In genomic region chr9:55348664-55349063, GRCm38 (mm10) we compare ENCODE assay signal across 30 mouse cellular contexts. TPM values are rescaled to one million over a fixed set of nuclear protein-coding genes. Genes with fewer than 3 reads are reported as not detected.
"Had no signal": no experiment of that assay in that cellular context is flagged by ENCODE, and none has a peak within 500 bp of the region (broad histone marks: within the 10 kb centered on the region; RNA-seq: fewer than 3 reads in every experiment).

No protein-coding gene starts in this region.

- ATAC-seq: hindbrain, embryonic 16.5 days; inflammation-experienced regulatory T-cells, adult 6 months; intestine, embryonic 15.5 days; intestine, postnatal 0 days had no signal

- H3K27me3 ChIP-seq: heart, embryonic 12.5 days; intestine, embryonic 15.5 days; limb, embryonic 12.5 days; liver, embryonic 13.5 days; liver, embryonic 15.5 days had no signal

- H3K36me3 ChIP-seq: heart, embryonic 10.5 days; heart, embryonic 12.5 days; hindbrain, embryonic 10.5 days; hindbrain, embryonic 12.5 days; intestine, embryonic 15.5 days; limb, embryonic 10.5 days; limb, embryonic 12.5 days; liver, embryonic 13.5 days; liver, embryonic 15.5 days had no signal

- H3K9me3 ChIP-seq: heart, embryonic 10.5 days; heart, embryonic 12.5 days; hindbrain, embryonic 10.5 days; hindbrain, embryonic 12.5 days; intestine, embryonic 15.5 days; limb, embryonic 10.5 days; limb, embryonic 12.5 days; liver, embryonic 13.5 days; liver, embryonic 15.5 days had no signal

- H3K27ac ChIP-seq: gastrocnemius, adult 2 months; heart, adult 2 months; heart, embryonic 10.5 days; hindbrain, embryonic 10.5 days; hindbrain, embryonic 12.5 days; hindbrain, embryonic 14.5 days; intestine, embryonic 15.5 days; layer of hippocampus, adult 2 months; left cerebral cortex, adult 2 months; limb, embryonic 10.5 days; limb, embryonic 12.5 days; liver, embryonic 13.5 days; liver, embryonic 15.5 days had no signal

- H3K4me2 ChIP-seq: heart, embryonic 12.5 days; hindbrain, embryonic 12.5 days; hindbrain, embryonic 14.5 days; intestine, embryonic 15.5 days; limb, embryonic 12.5 days; liver, embryonic 11.5 days; liver, embryonic 13.5 days; liver, embryonic 15.5 days had no signal

- H3K4me3 ChIP-seq: gastrocnemius, adult 2 months; heart, adult 2 months; heart, embryonic 10.5 days; heart, embryonic 12.5 days; hindbrain, embryonic 10.5 days; hindbrain, embryonic 12.5 days; intestine, embryonic 15.5 days; layer of hippocampus, adult 2 months; left cerebral cortex, adult 2 months; limb, embryonic 10.5 days; limb, embryonic 12.5 days; liver, embryonic 13.5 days; liver, embryonic 15.5 days had no signal

- H3K4me1 ChIP-seq: heart, embryonic 10.5 days; heart, embryonic 12.5 days; hindbrain, embryonic 10.5 days; hindbrain, embryonic 12.5 days; intestine, embryonic 15.5 days; limb, embryonic 10.5 days; limb, embryonic 12.5 days; liver, embryonic 13.5 days; liver, embryonic 15.5 days had no signal

- H3K9ac ChIP-seq: heart, embryonic 12.5 days; hindbrain, embryonic 12.5 days; hindbrain, embryonic 14.5 days; intestine, embryonic 15.5 days; limb, embryonic 12.5 days; liver, embryonic 13.5 days; liver, embryonic 15.5 days had no signal

- DNase-seq: gastrocnemius, adult 2 months; gastrocnemius, postnatal 10 days; gastrocnemius, postnatal 25 days; heart, adult 2 months; heart, postnatal 10 days; heart, postnatal 4 days; kidney, adult 18-20 months; kidney, adult 8-10 months; kidney, postnatal 10 days; kidney, postnatal 25 days; kidney, postnatal 4 days; liver; liver, embryonic 13.5 days had no signal

RNA-seq across cellular contexts. Expression of gene Tmem266, which starts 22.0 kb away (rescaled TPM):
- total RNA-seq: granulocyte monocyte progenitor cell, adult 5-6 weeks had no signal
- polyA plus RNA-seq: heart, embryonic 14.5 days; inflammation-experienced regulatory T-cells, adult 6 months; liver, embryonic 11.5 days; liver, embryonic 13.5 days; liver, embryonic 15.5 days had no signal
